Mouse (Mus musculus): Measurements from ENCODE around the gene Pcsk5. TPM values are rescaled to one million over a fixed set of nuclear protein-coding genes. Genes with fewer than 3 reads are reported as not detected.

Pcsk5 gene
- polyA plus RNA-seq, 1 experiment, result 1.2 TPM

DNA sequence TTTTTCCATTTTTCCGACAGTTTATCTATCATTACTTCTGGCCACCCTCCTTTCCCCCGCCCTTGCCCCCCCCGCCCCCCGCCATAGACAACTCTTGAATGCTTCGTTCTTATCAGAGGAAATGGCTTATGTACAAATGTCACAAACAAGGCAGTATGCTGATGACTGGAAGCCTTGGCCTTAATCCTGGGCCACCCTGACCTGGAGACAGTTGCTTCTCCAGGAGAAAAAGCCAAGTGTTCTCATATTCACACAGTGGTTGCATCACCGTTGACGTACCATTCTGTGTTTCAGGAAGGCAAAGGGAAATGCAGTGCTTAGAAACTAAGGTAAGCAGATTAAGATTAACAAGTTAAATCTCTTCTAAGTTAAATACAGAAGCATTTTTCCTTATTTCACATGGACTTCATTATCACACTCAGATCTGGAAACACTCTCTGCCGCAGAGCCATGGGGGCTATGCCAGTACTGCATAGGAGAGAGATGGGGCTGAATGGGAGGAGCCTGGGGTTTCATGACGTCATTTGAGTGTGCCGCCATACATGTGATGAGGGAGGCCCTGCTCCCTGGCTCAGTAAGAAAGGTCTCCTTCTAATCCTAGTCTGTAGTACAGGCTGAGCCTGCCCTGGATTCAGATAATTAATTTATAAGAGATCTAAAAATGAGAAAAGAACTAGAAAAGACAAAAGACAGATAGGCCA is 48.7 kb downstream of the Pcsk5 start:
- Histone ChIP-seq H3K36me3 (ENCODE audit: control insufficient read depth, insufficient read depth, low read length) (no peaks in the 10 kb centered on the region), H3K27me3 (ENCODE audit: control insufficient read depth, insufficient read depth, low read length) (no peaks in the 10 kb centered on the region), H3K27ac (ENCODE audit: insufficient read depth, low read length) (no peak overlapping the region), H3K4me1 (ENCODE audit: control insufficient read depth, insufficient read depth, insufficient read length) (no peaks in the 10 kb centered on the region), H3K4me3 (ENCODE audit: extremely low read depth, insufficient read depth, insufficient read length) (no peak overlapping the region)
- TF ChIP-seq POLR2A (IDR thresholded peaks at IDR 0.05; ENCODE audit: low read depth, low read length) (no peak), CTCF (IDR thresholded peaks at IDR 0.05; ENCODE audit: extremely low read depth, insufficient read depth, insufficient read length, insufficient replicate concordance) (no peak)
- no peak for DNase-seq (ENCODE audit: low read depth in 1 of 2, low spot score in 2 of 2)
- WGBS, result 86% methylated on average over 10 of the region's 10 CpGs

DNA sequence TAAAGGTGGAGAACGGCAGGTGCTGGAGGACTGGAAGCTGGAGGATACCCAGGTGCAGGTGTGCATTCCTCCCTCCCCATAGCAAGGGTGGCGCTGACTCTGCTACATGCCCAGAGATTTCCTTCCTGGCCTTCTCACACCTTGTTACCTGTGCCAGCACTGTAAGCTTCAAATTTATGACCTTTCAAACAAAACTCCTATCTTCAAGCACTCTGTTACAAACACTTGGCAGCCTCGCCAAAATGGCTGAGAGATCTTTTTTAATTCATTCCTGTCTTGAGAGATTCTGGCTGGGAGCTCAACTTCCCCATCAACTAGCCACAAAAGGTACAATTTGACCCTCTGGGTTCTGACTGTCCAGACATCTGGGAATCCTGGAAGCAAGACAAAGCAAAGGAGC is 50.7 kb downstream of the Pcsk5 start:
- Histone ChIP-seq H3K4me3 (ENCODE audit: extremely low read depth, insufficient read depth, insufficient read length) (no peak overlapping the region), H3K27ac (ENCODE audit: insufficient read depth, low read length) (no peak overlapping the region), H3K36me3 (ENCODE audit: control insufficient read depth, insufficient read depth, low read length) (no peaks in the 10 kb centered on the region), H3K27me3 (ENCODE audit: control insufficient read depth, insufficient read depth, low read length) (no peaks in the 10 kb centered on the region), H3K4me1 (ENCODE audit: control insufficient read depth, insufficient read depth, insufficient read length) (no peaks in the 10 kb centered on the region)
- 76% methylated on average over 3 of the region's 3 CpGs for WGBS
- no peak for TF ChIP-seq POLR2A (IDR thresholded peaks at IDR 0.05; ENCODE audit: low read depth, low read length)
- TF ChIP-seq CTCF (IDR thresholded peaks at IDR 0.05; ENCODE audit: extremely low read depth, insufficient read depth, insufficient read length, insufficient replicate concordance), result no peak
- no peak for DNase-seq (ENCODE audit: low read depth in 1 of 2, low spot score in 2 of 2)

- Histone ChIP-seq H3K4me3 (ENCODE audit: extremely low read depth, insufficient read depth, insufficient read length) (no peak overlapping the region), H3K36me3 (ENCODE audit: control insufficient read depth, insufficient read depth, low read length) (no peaks in the 10 kb centered on the region), H3K27me3 (ENCODE audit: control insufficient read depth, insufficient read depth, low read length) (no peaks in the 10 kb centered on the region), H3K4me1 (ENCODE audit: control insufficient read depth, insufficient read depth, insufficient read length) (no peaks in the 10 kb centered on the region), H3K27ac (ENCODE audit: insufficient read depth, low read length) (no peak overlapping the region)
- no peak for DNase-seq (ENCODE audit: low read depth in 1 of 2, low spot score in 2 of 2)
- 90% methylated on average over 2 of the region's 2 CpGs for WGBS
- TF ChIP-seq POLR2A (IDR thresholded peaks at IDR 0.05; ENCODE audit: low read depth, low read length) (no peak), CTCF (IDR thresholded peaks at IDR 0.05; ENCODE audit: extremely low read depth, insufficient read depth, insufficient read length, insufficient replicate concordance) (no peak)
Observed at GRCm38 (mm10) chr19:17784401-17785192, 52.8 kb downstream of the Pcsk5 start.

- no peaks in the 10 kb centered on the region for H3K4me1 ChIP-seq (ENCODE audit: control insufficient read depth, insufficient read depth, insufficient read length)
- H3K36me3 ChIP-seq (ENCODE audit: control insufficient read depth, insufficient read depth, low read length), result no peaks in the 10 kb centered on the region
- no peaks in the 10 kb centered on the region for H3K27me3 ChIP-seq (ENCODE audit: control insufficient read depth, insufficient read depth, low read length)
- TF ChIP-seq POLR2A (IDR thresholded peaks at IDR 0.05; ENCODE audit: low read depth, low read length) (no peak), CTCF (IDR thresholded peaks at IDR 0.05; ENCODE audit: extremely low read depth, insufficient read depth, insufficient read length, insufficient replicate concordance) (no peak)
- no peak overlapping the region for H3K4me3 ChIP-seq (ENCODE audit: extremely low read depth, insufficient read depth, insufficient read length)
- H3K27ac ChIP-seq (ENCODE audit: insufficient read depth, low read length), result no peak overlapping the region
- DNase-seq (ENCODE audit: low read depth in 1 of 2, low spot score in 2 of 2), result no peak
- WGBS, result 84% methylated on average over 2 of the region's 2 CpGs
Observed at GRCm38 (mm10) chr19:17783231-17783630, 54.2 kb downstream of the Pcsk5 start.

DNA sequence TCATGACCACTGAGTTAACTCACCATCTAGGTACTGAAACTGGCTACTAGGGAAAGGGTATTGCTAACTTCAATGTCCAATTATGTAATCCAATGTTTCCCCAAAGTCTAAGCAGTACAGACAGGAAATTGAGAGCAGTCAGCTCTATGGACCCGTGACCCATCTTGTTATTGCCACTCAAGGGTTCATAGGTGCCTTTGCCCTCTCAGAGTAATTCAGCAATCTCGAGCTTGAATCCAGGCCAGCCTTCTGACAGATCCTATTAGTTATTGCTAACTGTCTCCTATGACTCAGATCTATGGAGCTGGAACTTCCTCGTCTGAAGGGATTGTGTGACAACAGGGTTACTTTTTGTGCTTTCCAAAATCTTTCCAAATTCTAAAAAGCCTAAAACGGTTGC is 56.1 kb downstream of the Pcsk5 start:
- no peaks in the 10 kb centered on the region for H3K36me3 ChIP-seq (ENCODE audit: control insufficient read depth, insufficient read depth, low read length)
- 62% methylated on average over 4 of the region's 4 CpGs for WGBS
- no peaks in the 10 kb centered on the region for H3K4me1 ChIP-seq (ENCODE audit: control insufficient read depth, insufficient read depth, insufficient read length)
- no peak for DNase-seq (ENCODE audit: low read depth in 1 of 2, low spot score in 2 of 2)
- no peak overlapping the region for H3K4me3 ChIP-seq (ENCODE audit: extremely low read depth, insufficient read depth, insufficient read length)
- no peak for TF ChIP-seq POLR2A (IDR thresholded peaks at IDR 0.05; ENCODE audit: low read depth, low read length)
- H3K27ac ChIP-seq (ENCODE audit: insufficient read depth, low read length), result no peak overlapping the region
- H3K27me3 ChIP-seq (ENCODE audit: control insufficient read depth, insufficient read depth, low read length), result no peaks in the 10 kb centered on the region

- TF ChIP-seq POLR2A (IDR thresholded peaks at IDR 0.05; ENCODE audit: low read depth, low read length), result no peak
- no peak for TF ChIP-seq CTCF (IDR thresholded peaks at IDR 0.05; ENCODE audit: extremely low read depth, insufficient read depth, insufficient read length, insufficient replicate concordance)
- 84% methylated on average over 2 of the region's 2 CpGs for WGBS
Observed at GRCm38 (mm10) chr19:17775943-17776342, 61.5 kb downstream of the Pcsk5 start.

DNA sequence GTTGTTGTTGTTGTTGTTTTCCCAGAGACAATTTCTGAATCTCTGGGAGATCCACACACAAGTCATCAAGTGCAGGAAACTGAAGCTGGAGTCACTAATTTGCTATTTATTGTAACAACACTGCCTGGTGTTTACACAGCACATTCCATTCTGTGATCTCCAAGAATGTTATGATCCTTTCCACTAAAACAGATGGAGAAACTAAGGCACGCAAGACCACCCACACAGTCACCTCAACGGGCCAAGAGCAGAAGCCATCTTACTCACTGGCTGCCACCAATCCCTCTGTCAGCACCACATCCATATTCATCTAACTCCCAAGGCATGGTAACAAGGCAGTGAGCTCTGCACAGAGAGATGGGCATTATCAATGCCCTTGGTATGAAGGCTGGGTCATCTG is 62.3 kb downstream of the Pcsk5 start:
- Histone ChIP-seq H3K27me3 (ENCODE audit: control insufficient read depth, insufficient read depth, low read length) (no peaks in the 10 kb centered on the region), H3K36me3 (ENCODE audit: control insufficient read depth, insufficient read depth, low read length) (no peaks in the 10 kb centered on the region), H3K27ac (ENCODE audit: insufficient read depth, low read length) (no peak overlapping the region), H3K4me1 (ENCODE audit: control insufficient read depth, insufficient read depth, insufficient read length) (no peaks in the 10 kb centered on the region), H3K4me3 (ENCODE audit: extremely low read depth, insufficient read depth, insufficient read length) (no peak overlapping the region)
- DNase-seq (ENCODE audit: low read depth in 1 of 2, low spot score in 2 of 2), result no peak
- 79% methylated on average over 2 of the region's 2 CpGs for WGBS
- TF ChIP-seq POLR2A (IDR thresholded peaks at IDR 0.05; ENCODE audit: low read depth, low read length) (no peak), CTCF (IDR thresholded peaks at IDR 0.05; ENCODE audit: extremely low read depth, insufficient read depth, insufficient read length, insufficient replicate concordance) (no peak)

More at GRCm38 (mm10) chr19:17775943-17776342, 61.5 kb downstream of the Pcsk5 start:
- Histone ChIP-seq H3K27ac (ENCODE audit: insufficient read depth, low read length) (no peak overlapping the region), H3K36me3 (ENCODE audit: control insufficient read depth, insufficient read depth, low read length) (no peaks in the 10 kb centered on the region), H3K4me3 (ENCODE audit: extremely low read depth, insufficient read depth, insufficient read length) (no peak overlapping the region), H3K4me1 (ENCODE audit: control insufficient read depth, insufficient read depth, insufficient read length) (no peaks in the 10 kb centered on the region), H3K27me3 (ENCODE audit: control insufficient read depth, insufficient read depth, low read length) (no peaks in the 10 kb centered on the region)
- DNase-seq (ENCODE audit: low read depth in 1 of 2, low spot score in 2 of 2), result no peak
